Mouse (Mus musculus) myocyte (in vitro differentiated cells): ENCODE measurements at regions not wholly inside any gene's neighbourhood (a gene's known extent, or its start where the extent isn't known, plus 50 kb on each side); places are given as distances from the start of the nearest gene placed in this dataset.
"Not testable (repeated sequence)": the region's sequence is repeated elsewhere in the genome, so short reads cannot be mapped to it uniquely, and the experiment has no call there.

Experiments used
- H3K27me3 ChIP-seq: one replicate; pipeline ENCODE4 v1.6.1; 2011; ENCODE audit not compliant: control insufficient read depth, insufficient read depth, insufficient read length
- H3K36me3 ChIP-seq: one replicate; pipeline ENCODE4 v1.6.1; 2011; ENCODE audit not compliant: control insufficient read depth, insufficient read depth
- H3K4me2 ChIP-seq: one replicate; pipeline ENCODE4 v1.6.1; 2011; ENCODE audit warnings: low read depth, control low read depth
- H3K4me3 ChIP-seq: one replicate; pipeline ENCODE4 v1.5.1; 2011; ENCODE audit warnings: mild to moderate bottlenecking, control low read depth, moderate library complexity
- H3K79me2 ChIP-seq: one replicate; pipeline ENCODE4 v1.6.1; 2011; ENCODE audit not compliant: control insufficient read depth, insufficient read depth
- H3ac ChIP-seq: one replicate; pipeline ENCODE4 v1.6.1; 2011; ENCODE audit not compliant: control insufficient read depth, insufficient read length
- CEBPB ChIP-seq: IDR thresholded peaks from 2 replicates; pipeline ENCODE4 v1.6.1; 2011; ENCODE audit warnings: mild to moderate bottlenecking, moderate library complexity; ENCODE audit not compliant: poor library complexity, insufficient read depth, severe bottlenecking
- E2F4 ChIP-seq: IDR thresholded peaks from one replicate; pipeline ENCODE4 v1.6.1; 2011; ENCODE audit warnings: mild to moderate bottlenecking, control low read depth, moderate library complexity; ENCODE audit not compliant: insufficient read depth
- MAX ChIP-seq: IDR thresholded peaks from one replicate; pipeline ENCODE4 v1.6.1; 2011; ENCODE audit warnings: low read depth, mild to moderate bottlenecking, control low read depth
- MYOD1 ChIP-seq, 3 experiments: IDR thresholded peaks; one replicate each; pipeline ENCODE4 v1.6.1; 2011; ENCODE audit warnings: control low read depth in 2 of 3, low read depth in 2 of 3, mild to moderate bottlenecking in 2 of 3, moderate library complexity in 1 of 3; ENCODE audit not compliant: insufficient read length in 2 of 3, control insufficient read depth in 1 of 3
- MYOG ChIP-seq, 3 experiments: IDR thresholded peaks; one replicate each; pipeline ENCODE4 v1.6.1; 2011; ENCODE audit warnings: control low read depth in 2 of 3, low read depth in 2 of 3, mild to moderate bottlenecking in 2 of 3; ENCODE audit not compliant: insufficient read length in 2 of 3, control insufficient read depth in 1 of 3, insufficient read depth in 1 of 3
- POLR2A ChIP-seq: IDR thresholded peaks from one replicate; pipeline ENCODE4 v1.6.1; 2011; ENCODE audit warnings: low read depth, mild to moderate bottlenecking, control low read depth, moderate library complexity; ENCODE audit not compliant: insufficient read length
- POLR2AphosphoS2 ChIP-seq: IDR thresholded peaks from one replicate; pipeline ENCODE4 v1.6.1; 2011; ENCODE audit warnings: low read depth, control low read depth; ENCODE audit not compliant: insufficient read length
- REST ChIP-seq: IDR thresholded peaks from one replicate; pipeline ENCODE4 v1.6.1; 2011; ENCODE audit warnings: mild to moderate bottlenecking, control low read depth, moderate library complexity; ENCODE audit not compliant: insufficient read depth, insufficient read length
- SRF ChIP-seq: IDR thresholded peaks from one replicate; pipeline ENCODE4 v1.6.1; 2011; ENCODE audit warnings: low read depth; ENCODE audit not compliant: control insufficient read depth, insufficient read length
- TCF12 ChIP-seq: IDR thresholded peaks from one replicate; pipeline ENCODE4 v1.6.1; 2011; ENCODE audit warnings: mild to moderate bottlenecking, control low read depth; ENCODE audit not compliant: poor library complexity, insufficient read depth, severe bottlenecking
- TCF3 ChIP-seq: IDR thresholded peaks from one replicate; pipeline ENCODE4 v1.6.1; 2011; ENCODE audit warnings: low read depth, control low read depth; ENCODE audit not compliant: insufficient read length
- USF1 ChIP-seq: IDR thresholded peaks from one replicate; pipeline ENCODE4 v1.6.1; 2011; ENCODE audit warnings: low read depth, mild to moderate bottlenecking, control low read depth, moderate library complexity

DNA sequence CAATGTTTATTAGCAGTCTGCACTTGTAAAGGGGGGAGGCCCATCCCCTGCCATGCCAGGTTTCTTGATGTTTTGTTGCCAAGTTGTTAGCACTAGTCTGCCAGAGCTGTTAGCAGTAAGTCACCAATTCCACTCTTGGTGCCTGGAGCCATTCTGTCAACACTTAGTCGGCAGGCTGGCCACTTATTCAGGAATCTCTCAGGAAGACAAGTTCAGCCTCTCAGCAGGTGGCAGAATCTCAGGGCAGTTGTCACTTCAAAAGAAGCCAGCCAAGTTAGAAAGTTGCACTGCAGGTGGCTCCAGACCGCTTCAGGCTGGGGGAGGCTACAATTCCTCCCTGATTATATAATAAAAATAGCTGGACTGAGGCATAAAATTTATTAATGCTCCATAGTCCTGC is 424.2 kb downstream of the Cdh10 start:
- H3K36me3 ChIP-seq, H3K79me2 ChIP-seq, H3K4me3 ChIP-seq, H3K27me3 ChIP-seq, H3K4me2 ChIP-seq, H3ac ChIP-seq: not testable (repeated sequence)

GRCm38 (mm10) chr15:19247489-19247888 is 428.7 kb downstream of the Cdh10 start:
- TF ChIP-seq USF1 (no peak), SRF (no peak), POLR2A (no peak), MAX (no peak), POLR2AphosphoS2 (no peak), REST (no peak), MYOD1 (IDR thresholded peaks at IDR 0.05; ENCODE audit: control insufficient read depth in 1 of 3, insufficient read length in 2 of 3, low read depth in 2 of 3) (no peak), TCF3 (no peak), TCF12 (no peak), CEBPB (no peak), MYOG (IDR thresholded peaks at IDR 0.05; ENCODE audit: control insufficient read depth in 1 of 3, insufficient read depth in 1 of 3, insufficient read length in 2 of 3, low read depth in 2 of 3) (no peak)
- Histone ChIP-seq H3K27me3 (no peaks in the 10 kb centered on the region), H3K4me3 (no peak overlapping the region), H3ac (no peak overlapping the region), H3K4me2 (no peak overlapping the region), H3K79me2 (no peaks in the 10 kb centered on the region), H3K36me3 (no peaks in the 10 kb centered on the region)

DNA sequence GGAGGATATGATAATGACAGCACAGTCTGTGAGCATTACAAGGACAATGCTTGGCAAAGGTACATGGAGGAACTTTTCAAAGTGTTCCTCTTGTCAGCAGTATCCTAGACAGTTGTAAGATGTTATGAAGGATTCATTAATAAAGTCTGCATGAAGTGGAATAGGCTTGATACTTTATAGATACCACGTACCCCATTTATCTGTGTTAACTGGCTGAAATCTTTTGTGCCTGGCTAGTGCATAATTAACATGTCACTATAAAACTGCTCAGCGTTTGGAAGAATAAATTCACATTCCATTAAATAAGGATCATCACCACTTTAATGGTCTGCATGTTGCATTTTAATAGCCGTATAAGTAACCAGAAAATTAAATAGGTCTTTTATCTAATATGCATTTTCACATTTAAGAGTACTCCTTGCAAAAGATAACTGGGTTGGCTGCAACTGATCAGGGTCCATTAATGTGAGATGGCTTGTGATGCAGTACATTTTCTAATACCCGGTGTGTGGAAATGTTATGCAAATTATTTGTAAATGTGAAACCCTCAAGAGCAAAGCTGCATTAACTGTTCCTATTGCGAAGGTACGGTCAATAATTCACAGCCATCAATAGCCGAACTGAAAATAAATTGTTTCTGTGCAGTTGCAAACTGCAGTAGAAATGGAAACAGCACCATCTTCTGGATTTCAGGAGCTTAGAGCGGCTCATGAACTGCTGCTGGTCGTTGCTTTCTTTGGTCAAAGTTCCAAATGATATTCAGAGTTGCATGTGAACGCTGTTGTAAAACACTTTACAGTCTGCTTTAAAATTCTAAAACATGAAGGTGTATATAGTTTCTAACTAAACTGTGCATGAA is 457.4 kb downstream of the Cdh10 start:
- no peak overlapping the region for H3ac ChIP-seq
- H3K27me3 ChIP-seq = no peaks in the 10 kb centered on the region
- no peak for TF ChIP-seq USF1
- TF ChIP-seq REST = no peak
- no peak for TF ChIP-seq MYOD1 (IDR thresholded peaks at IDR 0.05; ENCODE audit: control insufficient read depth in 1 of 3, insufficient read length in 2 of 3, low read depth in 2 of 3)
- TF ChIP-seq E2F4 = no peak
- no peak for TF ChIP-seq POLR2A
- TF ChIP-seq SRF = no peak
- TF ChIP-seq POLR2AphosphoS2 = no peak
- TF ChIP-seq TCF3 = no peak
- TF ChIP-seq MYOG (IDR thresholded peaks at IDR 0.05; ENCODE audit: control insufficient read depth in 1 of 3, insufficient read depth in 1 of 3, insufficient read length in 2 of 3, low read depth in 2 of 3) = no peak
- TF ChIP-seq CEBPB = no peak
- no peak for TF ChIP-seq TCF12
- TF ChIP-seq MAX = no peak
- H3K4me3 ChIP-seq = no peak overlapping the region
- no peaks in the 10 kb centered on the region for H3K79me2 ChIP-seq
- no peaks in the 10 kb centered on the region for H3K36me3 ChIP-seq
- peak overlapping the region; percentile 52 for H3K4me2 ChIP-seq

DNA sequence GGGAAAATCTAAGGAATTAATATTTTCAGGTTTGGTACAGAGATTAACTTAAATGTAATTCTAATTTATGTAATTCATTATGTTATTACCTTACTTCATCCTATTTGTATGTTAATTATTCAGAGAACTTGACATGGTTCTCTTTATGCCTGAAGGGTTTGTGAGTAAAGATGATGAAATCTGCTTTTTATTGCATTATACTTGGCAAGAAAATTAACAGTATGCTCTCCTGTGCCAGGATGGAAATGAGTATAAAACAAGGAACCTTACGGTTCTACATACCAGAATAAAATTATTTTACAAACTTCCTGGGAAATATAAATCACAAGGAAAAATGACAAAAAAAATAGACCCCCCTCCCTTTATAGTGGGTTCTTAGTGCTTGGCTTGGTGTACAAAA is 497.6 kb downstream of the Cdh10 start:
- Histone ChIP-seq H3K27me3 (no peaks in the 10 kb centered on the region), H3K4me2 (no peak overlapping the region), H3K36me3 (no peaks in the 10 kb centered on the region), H3ac (no peak overlapping the region), H3K4me3 (no peak overlapping the region), H3K79me2 (no peaks in the 10 kb centered on the region)
- TF ChIP-seq POLR2AphosphoS2 (no peak), CEBPB (peak; percentile 63; the same call in 1 of the 2 replicates)

DNA sequence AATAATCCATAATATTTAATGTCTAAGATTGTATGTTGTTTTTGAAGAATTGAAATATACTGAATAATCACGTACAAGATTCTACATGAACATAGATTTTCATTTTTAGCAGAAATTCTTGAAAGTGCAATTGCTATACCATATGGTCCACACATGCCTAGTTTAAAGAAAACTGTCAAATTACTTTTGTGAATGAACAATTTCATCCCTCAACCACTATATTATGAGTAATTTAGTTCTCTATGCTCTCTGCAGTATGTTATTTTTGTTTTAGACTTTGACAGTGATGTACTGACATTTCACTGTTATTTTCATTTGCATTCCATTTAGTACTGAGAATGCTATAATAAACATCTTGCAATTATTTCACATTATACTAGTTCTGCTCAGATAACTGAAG is 537.6 kb downstream of the Cdh10 start:
- Histone ChIP-seq H3K4me3 (no peak overlapping the region), H3K27me3 (no peaks in the 10 kb centered on the region), H3K36me3 (no peaks in the 10 kb centered on the region), H3ac (no peak overlapping the region), H3K4me2 (no peak overlapping the region), H3K79me2 (no peaks in the 10 kb centered on the region)
- no peak for TF ChIP-seq E2F4
- TF ChIP-seq MYOG (IDR thresholded peaks at IDR 0.05; ENCODE audit: control insufficient read depth in 1 of 3, insufficient read depth in 1 of 3, insufficient read length in 2 of 3, low read depth in 2 of 3) = no peak
- no peak for TF ChIP-seq SRF
- TF ChIP-seq POLR2AphosphoS2 = no peak
- no peak for TF ChIP-seq MAX

DNA sequence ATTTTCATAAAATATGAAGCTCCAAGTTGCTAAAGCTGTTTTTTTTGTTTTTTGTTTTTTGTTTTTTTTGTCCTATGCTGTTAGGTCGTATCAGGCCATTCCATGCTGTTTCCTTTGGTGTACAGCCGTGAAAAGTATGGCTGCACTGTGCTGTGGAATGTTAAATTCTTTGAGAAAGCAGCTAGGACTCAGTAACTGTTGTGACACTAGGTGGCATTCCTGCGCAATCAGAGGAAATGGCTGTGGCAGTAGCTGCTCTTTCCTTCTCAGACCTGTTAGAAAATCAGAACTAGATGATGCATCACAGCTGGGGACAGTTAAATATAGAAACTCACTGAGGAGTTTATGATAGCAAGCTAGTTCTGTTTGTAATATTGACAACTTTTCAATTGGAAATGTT is 541.9 kb downstream of the Cdh10 start:
- no peaks in the 10 kb centered on the region for H3K27me3 ChIP-seq
- H3K79me2 ChIP-seq = no peaks in the 10 kb centered on the region
- no peak overlapping the region for H3ac ChIP-seq
- H3K4me2 ChIP-seq = no peak overlapping the region
- H3K36me3 ChIP-seq = no peaks in the 10 kb centered on the region
- no peak overlapping the region for H3K4me3 ChIP-seq
- TF ChIP-seq POLR2AphosphoS2 = no peak
- no peak for TF ChIP-seq CEBPB
- no peak for TF ChIP-seq MYOD1 (IDR thresholded peaks at IDR 0.05; ENCODE audit: control insufficient read depth in 1 of 3, insufficient read length in 2 of 3, low read depth in 2 of 3)
- no peak for TF ChIP-seq TCF3
- no peak for TF ChIP-seq E2F4
- no peak for TF ChIP-seq MAX
- no peak for TF ChIP-seq TCF12
- no peak for TF ChIP-seq SRF
- no peak for TF ChIP-seq POLR2A
- TF ChIP-seq REST = no peak
- no peak for TF ChIP-seq USF1
- TF ChIP-seq MYOG (IDR thresholded peaks at IDR 0.05; ENCODE audit: control insufficient read depth in 1 of 3, insufficient read depth in 1 of 3, insufficient read length in 2 of 3, low read depth in 2 of 3) = no peak
